Mouse (Mus musculus): ENCODE measurements around the gene Dph7. TPM values are rescaled to one million over a fixed set of nuclear protein-coding genes. Genes with fewer than 3 reads are reported as not detected.

Dph7 gene
- 21.0 TPM for total RNA-seq (2023)

DNA sequence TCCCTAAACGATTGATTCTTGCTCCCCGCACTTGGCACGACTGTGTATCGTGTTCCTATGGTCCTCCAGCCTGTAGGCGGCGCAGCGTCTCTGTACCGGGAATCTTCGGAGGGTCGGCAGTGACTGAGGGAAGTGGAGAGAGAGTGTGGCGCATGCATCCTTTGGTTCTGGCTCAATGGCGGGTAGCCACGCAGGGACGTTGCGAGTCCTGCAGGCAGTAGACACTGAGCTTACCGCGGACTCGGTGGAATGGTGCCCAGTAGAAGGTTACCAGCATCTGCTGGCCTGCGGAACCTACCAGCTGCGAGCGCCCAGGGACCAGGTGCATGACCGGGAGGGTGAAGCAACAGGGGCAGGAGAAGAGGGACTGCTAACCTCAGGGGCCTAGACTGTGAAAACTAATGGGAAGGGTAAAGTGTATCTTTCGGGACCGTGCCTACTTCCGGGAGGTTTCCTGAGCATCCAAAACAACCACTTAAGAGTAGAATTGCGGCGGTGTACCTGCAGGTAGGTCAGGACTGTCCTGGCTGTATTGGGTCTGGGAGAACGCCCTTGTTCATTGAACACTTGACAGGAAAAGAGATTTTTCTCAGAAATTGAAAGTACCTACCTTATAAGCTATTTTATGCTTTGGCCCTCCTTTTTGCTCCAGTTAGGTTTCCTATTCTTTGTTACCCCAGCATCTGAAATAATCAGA lies at the start of gene Dph7:
Gene Dph7, plus strand, starts transcription at position 97 of the 697 bp plus-strand sequence.

DNA sequence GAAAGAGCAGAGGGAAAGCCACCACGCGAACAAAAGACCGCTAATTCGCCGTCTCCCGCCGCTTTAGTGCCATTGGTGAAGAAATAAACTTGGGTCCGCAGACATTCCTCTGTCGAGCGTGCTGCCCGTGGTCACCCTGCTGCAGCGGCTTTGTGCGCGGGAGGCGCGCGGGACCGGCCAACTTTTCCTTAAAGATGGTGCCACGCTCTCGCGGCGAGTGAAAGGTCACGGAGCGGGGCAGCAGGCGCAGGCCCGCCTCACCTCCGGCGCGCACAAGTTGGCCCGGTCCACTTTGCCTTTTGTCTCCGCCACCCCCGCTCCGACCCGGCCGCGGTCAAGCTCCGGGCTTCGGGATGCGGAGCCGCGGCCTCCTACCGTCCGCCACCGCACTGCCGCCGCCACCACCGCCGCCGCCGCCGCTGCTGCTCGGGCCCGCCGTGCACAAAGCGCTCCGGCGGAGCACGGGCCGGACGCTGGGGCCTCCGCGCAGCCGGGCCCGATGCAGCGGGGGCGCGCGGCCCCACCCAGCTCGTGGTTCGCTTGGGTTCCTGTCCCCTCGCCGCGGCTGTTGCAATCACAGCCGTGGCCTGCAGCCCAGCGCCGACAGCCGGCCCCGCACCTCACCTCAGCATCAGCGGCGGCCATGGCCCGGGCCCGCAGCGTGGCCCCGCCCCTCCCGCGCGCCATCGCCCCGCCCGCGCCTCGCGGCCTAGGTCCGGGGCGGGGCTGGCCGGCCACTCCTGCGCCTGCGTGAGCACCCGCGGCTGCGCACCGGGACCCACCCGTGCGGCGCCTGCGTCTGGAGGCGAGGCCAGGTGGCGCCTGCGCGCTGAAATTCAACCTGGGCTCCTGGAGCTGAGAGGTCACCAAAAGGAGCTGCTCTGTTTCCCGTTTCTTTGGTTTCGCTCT lies 43.0 kb upstream of the Dph7 start, which contains the start of gene Ehmt1:
Gene Ehmt1, minus strand, starts transcription at position 685 of the 909 bp plus-strand sequence.

DNA sequence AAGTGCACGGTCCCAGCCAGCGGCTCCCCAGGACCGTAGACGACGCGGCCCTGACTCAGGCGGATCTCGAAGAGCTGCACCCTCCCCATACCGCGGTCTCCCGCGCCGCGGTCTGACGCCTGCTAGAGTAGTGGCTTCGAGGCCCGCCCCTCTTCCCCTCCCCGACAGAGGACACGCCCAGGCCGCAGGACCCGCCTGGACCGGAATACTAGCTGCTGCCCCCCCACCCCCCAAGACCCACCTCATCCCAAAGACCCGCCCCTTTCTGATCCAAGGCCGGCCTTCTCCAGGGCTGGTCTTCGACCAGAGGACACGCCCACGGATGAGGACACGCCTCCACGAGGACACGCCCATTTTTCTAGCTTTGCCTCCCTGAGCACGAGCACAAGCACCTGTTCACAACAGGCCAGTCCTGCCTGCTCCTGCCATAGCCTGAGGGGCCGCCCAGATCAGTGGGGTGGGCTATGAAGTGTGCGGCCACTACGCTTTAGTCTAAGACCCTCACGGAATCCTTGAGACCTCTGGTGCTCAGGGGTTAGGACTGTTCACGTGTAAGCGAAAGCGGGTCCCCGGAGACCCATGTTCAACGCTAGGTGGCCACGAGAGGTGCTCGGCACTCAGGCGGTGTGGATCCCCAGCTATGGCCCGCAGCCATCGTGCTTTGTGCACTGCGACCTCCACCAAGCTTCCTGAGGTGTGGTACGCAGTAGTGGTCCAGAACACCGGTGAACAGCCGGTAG lies 27.0 kb upstream of the Dph7 start, which contains the start of gene Arrdc1:
Gene Arrdc1, minus strand, starts transcription at position 196 of the 740 bp plus-strand sequence.

DNA sequence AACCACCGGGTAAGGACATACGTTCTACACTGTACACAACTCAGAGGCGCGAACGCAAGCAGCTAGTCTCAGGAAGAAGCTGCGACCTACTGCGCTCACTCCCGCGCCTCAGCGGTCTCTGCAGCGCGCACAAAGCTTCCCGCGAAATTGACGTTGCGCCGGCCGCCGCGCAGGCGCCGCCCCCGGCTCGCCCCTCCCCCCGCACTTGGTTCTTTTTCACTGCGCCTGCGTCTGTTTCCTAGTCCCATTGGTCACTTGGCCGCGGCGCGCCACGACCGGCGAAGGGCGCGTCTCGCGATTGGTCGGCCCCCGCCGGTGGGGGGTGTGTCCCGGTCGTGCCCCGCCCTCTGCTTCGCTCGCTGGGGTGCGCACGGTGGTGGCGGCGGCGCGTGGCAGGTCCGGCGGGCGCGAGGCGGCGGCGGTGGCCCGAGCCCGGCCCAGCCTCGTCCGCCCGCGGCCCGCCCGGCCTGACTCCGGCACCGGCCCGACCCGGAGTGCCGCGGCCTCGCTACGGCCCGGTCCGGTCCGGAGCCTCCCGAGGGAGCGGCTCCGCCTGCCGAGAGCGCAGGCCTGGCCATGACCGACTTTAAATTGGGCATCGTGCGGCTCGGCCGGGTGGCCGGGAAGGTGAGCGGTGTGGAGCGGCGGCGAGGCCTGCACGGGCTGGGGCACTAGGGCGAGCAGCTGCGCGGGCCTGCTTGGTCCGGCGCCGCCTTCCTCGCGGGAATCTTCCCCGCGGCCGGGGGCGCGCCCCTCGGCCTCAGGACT lies 12.6 kb upstream of the Dph7 start, which contains the start of gene Zmynd19:
Gene Zmynd19, plus strand, starts transcription at position 372 of the 768 bp plus-strand sequence.

DNA sequence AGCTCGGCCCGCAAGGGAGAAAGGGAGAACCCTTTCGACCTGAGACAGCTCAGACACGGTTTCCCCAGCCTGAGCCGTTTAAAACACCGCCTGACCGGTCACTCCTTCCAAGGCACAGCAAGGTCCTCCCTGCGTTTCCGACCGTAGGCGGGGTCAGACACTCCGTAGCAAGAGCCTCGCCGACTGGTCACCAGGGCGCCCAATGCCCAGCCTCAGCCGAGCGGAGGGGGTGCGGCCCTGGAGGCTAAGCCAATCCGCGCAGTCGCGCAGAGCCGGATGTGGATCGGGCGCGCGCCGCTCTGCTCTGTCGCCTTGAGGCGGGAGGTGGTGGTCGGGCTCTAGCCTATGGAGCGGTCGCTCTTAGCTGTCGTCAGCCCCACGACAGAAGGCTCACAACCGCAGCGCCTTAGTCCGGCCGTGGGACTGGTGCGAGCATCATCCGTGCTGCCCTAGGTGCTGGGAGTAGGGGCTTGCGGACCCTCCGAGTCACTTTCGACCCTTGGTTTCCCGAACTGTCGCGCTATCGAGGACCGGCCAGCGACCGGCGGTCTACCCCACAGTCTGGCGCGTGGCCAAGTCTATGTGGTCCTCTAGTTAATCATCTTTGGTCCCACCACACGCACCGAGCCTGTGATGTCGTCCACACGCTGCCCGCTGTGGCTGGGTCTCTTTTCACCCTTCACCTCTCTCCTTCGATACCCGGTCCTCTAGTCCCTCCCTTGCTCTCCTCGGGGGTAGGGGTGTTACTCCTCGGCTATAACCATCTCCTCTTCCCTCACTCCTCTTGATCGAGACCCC lies 12.9 kb downstream of the Dph7 start, which contains the start of gene Mrpl41:
Gene Mrpl41, minus strand, starts transcription at position 193 of the 798 bp plus-strand sequence.

GRCm38 (mm10) chr2:24975704-24976297 lies 13.6 kb downstream of the Dph7 start, which contains the start of gene Pnpla7:
Gene Pnpla7 (plus strand): TSS chr2:24976033.

Other genes starting within 250 kb of the Dph7 start
- not detected for gene Cacna1b, start 199.2 kb upstream of the Dph7 start, total RNA-seq (2023)
- 136 TPM for gene Ehmt1, start 42.8 kb upstream of the Dph7 start, total RNA-seq (2023)
- gene Arrdc1, start 27.1 kb upstream of the Dph7 start, total RNA-seq (2023) = 135 TPM
- 19.6 TPM for gene Zmynd19, start 12.6 kb upstream of the Dph7 start, total RNA-seq (2023)
- gene Mrpl41, start 12.7 kb downstream of the Dph7 start, total RNA-seq (2023) = 25.7 TPM
- 177 TPM for gene Pnpla7, start 13.6 kb downstream of the Dph7 start, total RNA-seq (2023)
- 22.3 TPM for gene Nsmf, start 92.0 kb downstream of the Dph7 start, total RNA-seq (2023)
- not detected for gene Entpd8, start 117.9 kb downstream of the Dph7 start, total RNA-seq (2023)
- gene Noxa1, start 132.7 kb downstream of the Dph7 start, total RNA-seq (2023) = not detected
- gene Nrarp, start 218.4 kb downstream of the Dph7 start, total RNA-seq (2023) = 5.2 TPM
- 23.0 TPM for gene Tor4a, start 234.5 kb downstream of the Dph7 start, total RNA-seq (2023)
- gene Nelfb, start 249.1 kb downstream of the Dph7 start, total RNA-seq (2023) = 63.7 TPM